Mouse (Mus musculus): ENCODE results near the gene Vnn1.

Gene Vnn1

GRCm38 (mm10) chr10:23894601-23895349 lies at the start of gene Vnn1:
Gene Vnn1, plus strand, starts transcription at chr10:23894688.
- peak; percentile 15 for DNase-seq (ENCODE audit: low spot score)

- no peak for DNase-seq (ENCODE audit: low spot score)
Measured at GRCm38 (mm10) chr10:23851228-23851912, 43.1 kb upstream of the Vnn1 start, which contains the start of gene Vnn3. Gene Vnn3, plus strand, starts transcription at chr10:23851462.

GRCm38 (mm10) chr10:23852096-23852495 lies 42.4 kb upstream of the Vnn1 start:
- DNase-seq (ENCODE audit: low spot score): no peak

- no peak for DNase-seq (ENCODE audit: low spot score)
Measured at GRCm38 (mm10) chr10:23864362-23865312, 29.9 kb upstream of the Vnn1 start.

GRCm38 (mm10) chr10:23880695-23881094 lies 13.8 kb upstream of the Vnn1 start:
- no peak for DNase-seq (ENCODE audit: low spot score)

- DNase-seq (ENCODE audit: low spot score): no peak
Measured at GRCm38 (mm10) chr10:23884910-23885309, 9.6 kb upstream of the Vnn1 start.

- no peak for DNase-seq (ENCODE audit: low spot score)
Measured at GRCm38 (mm10) chr10:23886060-23886459, 8.4 kb upstream of the Vnn1 start.

- no peak for DNase-seq (ENCODE audit: low spot score)
Measured at GRCm38 (mm10) chr10:23892987-23893386, 1.5 kb upstream of the Vnn1 start.

- no peak for DNase-seq (ENCODE audit: low spot score)
Measured at GRCm38 (mm10) chr10:23895376-23895775, 888 bp downstream of the Vnn1 start.

- DNase-seq (ENCODE audit: low spot score): no peak
Measured at GRCm38 (mm10) chr10:23901119-23901518, 6.6 kb downstream of the Vnn1 start.

GRCm38 (mm10) chr10:23905661-23906060 lies 11.2 kb downstream of the Vnn1 start:
- DNase-seq (ENCODE audit: low spot score): no peak

- DNase-seq (ENCODE audit: low spot score): no peak
Measured at GRCm38 (mm10) chr10:23920056-23920455, 25.6 kb downstream of the Vnn1 start, which contains the start of gene Taar1. Gene Taar1, plus strand, starts transcription at chr10:23920356.

GRCm38 (mm10) chr10:23922468-23922867 lies 28.0 kb downstream of the Vnn1 start:
- no peak for DNase-seq (ENCODE audit: low spot score)

- no peak for DNase-seq (ENCODE audit: low spot score)
Measured at GRCm38 (mm10) chr10:23923941-23924340, 29.5 kb downstream of the Vnn1 start.

GRCm38 (mm10) chr10:23937613-23938012 lies 43.1 kb downstream of the Vnn1 start:
- DNase-seq (ENCODE audit: low spot score): no peak

GRCm38 (mm10) chr10:23938312-23938711 lies 43.8 kb downstream of the Vnn1 start, which contains the start of gene Taar2:
Gene Taar2, plus strand, starts transcription at chr10:23938572.
- DNase-seq (ENCODE audit: low spot score): no peak

- DNase-seq (ENCODE audit: low spot score): no peak
Measured at GRCm38 (mm10) chr10:23942465-23942864, 48.0 kb downstream of the Vnn1 start.

GRCm38 (mm10) chr10:23948026-23948425 lies 53.5 kb downstream of the Vnn1 start:
- DNase-seq (ENCODE audit: low spot score): no peak

GRCm38 (mm10) chr10:23949508-23950005 lies 55.1 kb downstream of the Vnn1 start, which contains the start of gene Taar3:
Gene Taar3, plus strand, starts transcription at chr10:23949558.
- DNase-seq (ENCODE audit: low spot score): no peak

GRCm38 (mm10) chr10:23951714-23952113 lies 57.2 kb downstream of the Vnn1 start:
- no peak for DNase-seq (ENCODE audit: low spot score)

Measured in ovary, adult 18-20 months (tissue).